Mouse (Mus musculus): ENCODE measurements around the gene Pnma1.

Pnma1 gene

DNA sequence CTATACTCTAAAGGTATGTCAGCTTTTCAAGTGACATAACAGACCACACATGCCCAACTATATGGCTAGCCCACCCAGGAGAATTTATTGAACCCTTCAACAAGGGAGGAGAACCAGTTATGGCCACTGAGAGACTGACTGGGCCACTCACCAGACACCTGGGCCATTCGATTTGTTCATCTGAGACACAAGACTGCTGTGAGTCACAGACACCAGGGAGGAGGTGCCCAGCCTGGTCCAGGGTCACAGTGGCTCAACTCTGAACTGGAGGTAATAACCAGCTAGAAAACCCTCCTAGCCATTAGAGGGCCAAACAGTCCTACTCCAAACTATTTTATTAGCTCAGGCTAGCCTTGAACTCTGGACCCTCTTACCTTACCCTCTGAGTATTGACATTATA, 29.8 kb upstream of the Pnma1 start:
- no peak for DNase-seq

DNA sequence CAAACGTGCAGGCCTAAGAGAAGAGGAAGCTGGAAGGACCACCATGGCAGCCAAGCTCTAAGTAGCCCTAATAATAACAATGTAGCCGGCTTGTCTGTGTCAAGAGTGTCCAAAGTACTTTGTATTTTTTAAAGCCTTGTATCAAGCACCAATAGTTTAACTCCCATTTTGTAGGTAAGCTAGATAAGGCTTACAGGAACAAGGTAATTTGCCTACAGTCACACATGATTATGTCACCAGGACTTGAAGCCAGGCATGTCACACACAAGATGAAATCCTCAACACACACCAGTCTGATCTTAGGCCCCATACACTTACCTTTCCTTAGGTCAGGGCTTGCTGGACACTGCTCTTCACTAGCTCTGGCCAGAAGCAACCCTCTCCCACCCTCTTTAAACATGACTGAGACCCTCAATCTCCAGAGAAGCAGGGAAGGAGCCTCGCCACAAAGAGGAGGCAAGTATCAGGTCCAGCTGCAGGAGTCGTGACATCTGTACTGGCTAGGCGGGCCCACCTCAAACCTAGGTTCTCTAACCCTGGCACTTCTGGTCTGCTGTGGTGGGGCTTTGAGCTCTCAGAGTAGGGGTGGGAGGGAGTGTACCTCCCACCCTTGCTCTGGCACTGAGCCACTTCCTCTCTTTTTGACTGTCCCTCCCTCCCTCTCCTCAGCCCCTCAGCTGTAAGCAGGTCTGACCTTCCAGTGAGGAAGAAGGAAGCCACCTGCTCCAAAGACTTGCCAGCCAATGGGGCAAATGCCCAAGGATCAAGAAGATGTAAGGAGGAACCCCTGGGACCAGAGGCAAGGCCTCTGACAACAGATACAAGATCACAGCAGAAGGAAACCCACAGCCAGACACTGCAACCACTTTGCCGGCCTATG, 28.8 kb upstream of the Pnma1 start:
- no peak for DNase-seq

DNA sequence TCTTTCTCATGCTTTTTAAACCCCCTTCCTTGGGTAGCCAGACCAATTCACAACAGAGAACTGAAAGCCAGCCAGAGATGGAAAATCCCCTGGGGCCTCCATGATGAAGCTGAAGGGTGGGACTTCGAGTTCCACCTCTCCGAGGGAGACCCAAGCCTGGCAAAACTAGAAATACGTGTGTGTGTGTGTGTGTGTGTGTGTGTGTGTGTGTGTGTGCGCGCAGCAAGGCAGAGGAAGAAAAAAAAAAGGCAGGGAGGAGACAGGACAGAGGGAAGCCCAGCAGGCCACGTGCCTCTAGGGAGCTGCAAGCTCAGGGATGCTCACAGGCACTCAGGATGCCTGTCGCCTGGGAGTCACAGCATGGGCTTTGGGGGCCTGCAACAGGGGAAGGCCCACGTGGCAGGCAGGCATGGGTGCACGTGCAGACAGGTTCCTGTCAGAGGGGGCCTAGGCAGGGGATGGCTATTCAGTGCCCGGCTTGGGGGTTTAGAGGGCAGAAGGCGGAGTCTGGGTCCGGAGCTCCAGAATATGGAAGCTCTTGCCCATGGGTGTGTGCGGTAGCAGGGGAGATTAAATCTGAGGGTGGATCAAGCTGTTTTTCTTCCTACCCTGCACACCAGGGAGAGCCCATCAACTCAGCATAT, 28.0 kb upstream of the Pnma1 start:
- no peak for DNase-seq

DNA sequence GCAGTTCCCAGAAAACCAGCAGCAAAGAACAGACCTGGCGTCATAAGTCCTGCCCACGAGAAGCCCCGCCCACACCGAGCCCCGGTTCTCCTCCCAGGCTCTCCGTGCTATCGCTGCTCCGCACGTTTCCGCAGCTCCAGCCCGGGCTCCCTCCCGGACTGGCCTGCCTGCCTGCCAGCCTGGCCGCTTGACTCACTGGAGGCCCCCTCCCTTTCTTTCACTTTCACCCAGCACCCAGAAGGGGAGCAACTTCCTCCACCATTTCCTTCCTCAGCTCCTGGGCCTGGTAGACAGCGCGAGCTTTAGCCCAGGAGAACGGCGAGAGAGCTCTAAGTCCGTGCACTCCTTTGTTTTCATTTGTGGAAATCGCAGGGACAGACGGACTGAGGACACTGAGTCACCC, 27.4 kb upstream of the Pnma1 start:
- peak; percentile 95 to 96 for DNase-seq

DNA sequence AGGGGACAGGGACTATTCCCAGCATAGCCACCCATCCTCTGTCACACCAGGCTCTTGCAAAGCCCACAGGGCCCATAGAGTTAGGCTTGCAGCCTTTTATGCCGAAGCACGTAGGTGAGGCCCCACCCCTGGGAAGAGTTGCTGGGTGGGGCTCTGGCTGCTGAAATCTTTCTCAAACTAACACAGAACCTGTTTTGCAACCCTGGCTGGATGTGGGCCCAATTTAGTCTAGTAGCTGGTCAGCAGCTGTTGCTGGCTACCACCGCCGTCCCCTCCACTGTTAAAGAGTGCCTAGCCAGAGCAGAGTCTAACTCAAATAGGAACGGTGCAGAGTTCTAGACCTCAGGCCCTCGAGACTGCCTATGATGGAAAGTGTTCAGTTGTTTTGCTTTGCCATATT, 26.6 kb upstream of the Pnma1 start:
- peak; percentile 95 to 97 for DNase-seq

DNA sequence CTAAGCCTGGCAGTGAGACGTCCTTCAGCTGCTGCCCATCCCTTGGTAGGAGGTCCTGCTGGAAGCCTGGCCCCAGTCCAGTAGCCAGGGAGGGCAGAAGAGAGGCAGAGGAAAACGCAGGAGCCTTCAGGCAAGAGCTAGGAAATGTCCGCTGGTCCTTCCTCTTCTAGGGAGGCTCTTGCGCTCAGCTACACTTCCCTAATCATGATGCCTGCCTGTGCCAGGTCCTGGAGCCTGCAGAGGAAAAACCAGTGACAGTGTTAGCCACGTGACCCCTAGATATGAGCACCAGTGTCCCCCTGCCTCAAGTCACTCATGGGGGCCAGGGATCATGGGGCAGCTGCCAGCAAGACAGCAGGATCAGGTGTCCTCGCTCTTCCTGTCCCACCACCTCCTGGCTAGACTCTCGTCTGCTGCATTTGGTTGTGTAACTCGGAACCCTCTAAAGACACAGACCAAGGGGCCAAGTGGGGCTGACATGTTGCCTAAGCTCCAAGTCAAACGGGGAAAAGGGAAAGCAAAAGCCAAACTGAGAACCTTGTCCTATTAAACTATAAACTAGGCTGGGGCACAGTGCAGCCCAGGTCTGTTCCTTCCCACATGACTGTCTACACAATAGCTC, 26.0 kb upstream of the Pnma1 start:
- DNase-seq = peak; percentile 66 to 76

DNA sequence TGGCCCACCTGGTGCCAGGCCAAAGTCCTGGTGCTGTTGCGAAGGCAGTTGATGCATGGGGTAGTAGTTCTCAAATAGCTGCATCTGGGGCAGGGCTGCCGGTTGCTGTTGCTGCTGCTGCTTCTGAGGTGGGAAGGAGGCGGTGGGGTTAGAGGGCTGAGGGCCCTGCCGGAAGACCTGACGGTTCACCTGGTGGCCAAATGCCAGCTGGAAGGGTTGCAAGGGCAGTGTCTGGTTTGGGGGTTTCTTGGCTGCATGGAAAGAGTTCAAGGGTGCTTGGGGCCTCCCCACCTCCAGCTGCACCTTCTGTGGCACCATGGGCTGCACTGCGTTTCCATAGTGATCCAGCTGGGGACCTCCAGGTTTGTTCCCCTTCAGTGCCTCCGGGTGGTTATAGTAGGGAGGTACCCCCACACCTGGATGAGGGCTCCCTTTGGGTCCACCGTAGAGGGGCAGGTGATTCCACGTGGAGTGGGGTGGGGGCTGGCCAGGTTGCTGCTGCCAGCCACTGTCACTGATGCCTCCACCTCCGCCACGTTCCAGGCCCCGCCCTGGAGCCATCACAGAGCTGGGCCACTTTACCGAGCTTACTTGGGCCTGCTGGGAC, 25.1 kb upstream of the Pnma1 start:
- no peak for DNase-seq

DNA sequence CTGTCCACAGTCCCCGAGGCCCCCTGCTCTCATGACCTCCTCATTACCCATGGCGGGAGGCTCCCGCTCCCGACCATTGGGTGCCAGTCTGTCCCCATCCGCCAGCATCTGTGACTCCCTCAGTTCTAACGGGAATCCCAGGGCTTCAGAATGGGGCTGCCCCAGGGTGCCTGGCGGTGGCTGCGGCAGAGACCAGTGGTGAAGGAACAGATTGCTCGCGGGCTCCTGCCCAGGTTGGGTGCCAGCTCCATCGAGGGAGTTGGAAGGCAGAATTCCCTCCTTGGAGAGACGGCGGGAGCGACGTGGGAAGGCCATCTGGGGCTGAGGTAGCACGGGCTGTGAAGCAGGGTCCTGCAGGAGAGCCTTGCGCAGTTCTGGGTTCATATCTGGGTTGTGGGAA, 24.6 kb upstream of the Pnma1 start:
- DNase-seq = no peak

DNA sequence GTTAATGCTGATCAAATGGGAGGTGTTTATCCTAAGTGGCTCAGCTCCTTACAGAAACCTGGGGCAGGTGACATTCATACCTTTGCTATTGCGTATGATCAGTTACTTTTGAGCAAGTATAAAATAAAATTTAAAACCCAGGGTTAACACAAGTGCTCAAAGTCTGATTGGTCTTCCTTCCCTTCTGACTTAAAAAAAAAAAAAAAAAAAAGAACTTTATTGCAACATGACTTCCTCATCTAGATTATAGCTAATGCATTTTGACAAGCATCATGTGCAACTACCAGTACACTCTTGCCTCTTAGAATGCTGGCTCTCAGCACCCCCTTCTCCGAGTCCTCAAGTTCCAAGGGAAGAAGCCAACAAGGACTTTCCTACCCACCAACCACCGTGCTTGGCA, 23.9 kb upstream of the Pnma1 start:
- no peak for DNase-seq

DNA sequence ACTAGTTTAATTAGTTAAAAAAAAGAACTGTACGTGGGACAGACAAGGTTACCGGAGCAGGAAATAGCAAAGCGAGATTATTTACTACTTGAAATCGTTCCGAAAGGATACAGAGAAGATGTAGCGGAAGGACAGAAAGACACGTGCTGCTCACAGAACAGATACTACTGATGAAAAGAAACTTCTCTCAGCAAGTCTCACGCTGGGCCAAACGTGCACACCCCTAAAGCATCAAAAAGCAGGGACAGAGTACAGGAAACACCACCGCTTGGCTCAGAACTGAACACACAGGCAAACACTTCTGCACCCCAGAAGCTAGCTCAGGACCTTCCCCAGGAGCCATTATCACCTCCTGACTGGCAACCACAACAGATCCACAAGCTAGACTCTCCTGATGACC, 22.3 kb upstream of the Pnma1 start:
- DNase-seq = no peak

DNA sequence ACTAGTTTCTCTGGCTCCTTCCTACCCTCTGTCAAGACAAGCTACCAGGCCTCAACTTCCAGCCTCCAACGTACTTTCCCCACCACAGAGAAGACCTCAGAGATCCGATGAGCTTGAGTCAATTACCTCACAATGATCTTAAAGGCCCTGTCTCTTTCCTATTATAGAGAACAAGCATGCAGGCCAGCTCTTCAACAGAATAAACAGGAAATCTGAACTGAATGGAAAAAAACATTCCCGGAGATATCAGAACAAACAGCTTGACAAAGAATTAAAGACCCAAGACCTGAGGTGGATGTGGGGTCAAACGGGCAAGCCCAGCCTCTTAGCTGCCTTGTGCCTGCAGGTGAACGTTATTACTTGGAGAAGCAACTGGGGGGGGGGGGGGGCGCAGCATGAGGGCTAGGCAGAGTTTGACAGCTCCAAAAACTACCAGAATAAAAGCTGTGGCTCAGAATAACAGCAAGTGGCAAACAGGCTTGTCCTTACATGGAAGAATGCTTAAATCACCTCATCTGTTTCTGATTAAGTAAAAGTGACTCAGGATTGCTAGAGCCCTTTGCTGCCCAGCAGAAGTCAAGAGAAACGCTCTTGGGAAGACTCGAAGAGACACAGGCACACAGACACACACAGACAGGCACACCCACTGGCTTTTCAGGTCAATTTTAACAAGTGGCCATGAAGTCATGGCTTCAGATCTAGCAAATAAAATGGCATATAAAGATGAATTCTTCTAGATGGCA, 17.5 kb upstream of the Pnma1 start:
- DNase-seq = no peak

DNA sequence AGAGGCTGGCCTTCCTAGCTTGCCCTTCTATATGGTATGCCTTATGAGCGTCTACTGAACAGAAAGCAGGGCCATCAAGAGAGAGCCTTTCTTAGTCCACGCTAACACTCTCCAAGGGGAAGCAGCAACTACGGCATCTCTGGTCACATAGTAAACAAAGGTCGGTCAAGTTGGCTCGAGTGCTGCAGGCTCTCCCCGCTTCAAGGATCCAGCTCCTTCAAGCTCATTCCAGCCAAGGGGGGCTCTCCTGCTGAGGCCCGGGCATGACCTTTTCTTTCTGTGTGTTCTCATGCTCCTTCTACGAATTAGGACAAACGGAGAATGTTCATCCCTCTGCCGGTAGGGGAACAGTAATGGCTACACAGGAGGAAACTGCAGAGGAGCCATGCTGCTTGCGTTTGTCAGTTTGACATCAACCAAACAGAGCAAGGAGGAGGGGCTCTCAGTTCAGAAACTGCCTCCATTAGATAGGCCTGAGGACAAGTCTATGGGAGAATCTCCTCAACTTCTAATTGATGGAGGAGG, 15.4 kb upstream of the Pnma1 start:
- no peak for DNase-seq

DNA sequence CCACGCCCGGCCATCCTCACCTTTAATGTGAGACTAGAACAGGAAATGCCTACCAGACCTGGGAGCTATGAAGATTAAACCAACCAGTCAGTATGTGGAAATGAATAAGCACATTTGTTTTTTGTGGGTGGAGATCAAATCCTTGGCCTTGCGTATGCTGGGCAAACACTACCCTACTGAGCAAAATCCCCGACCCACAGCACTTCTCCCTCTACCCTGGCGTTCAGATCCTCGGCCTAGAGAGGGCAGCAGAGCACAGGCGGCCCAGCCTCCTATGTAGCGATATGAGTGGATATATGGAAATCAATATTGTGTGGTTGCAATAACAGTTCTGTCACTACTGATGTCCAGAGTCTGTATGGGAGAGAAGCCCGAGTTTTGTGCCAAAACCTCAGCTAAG, 14.8 kb upstream of the Pnma1 start:
- DNase-seq = peak; percentile 66 to 72

DNA sequence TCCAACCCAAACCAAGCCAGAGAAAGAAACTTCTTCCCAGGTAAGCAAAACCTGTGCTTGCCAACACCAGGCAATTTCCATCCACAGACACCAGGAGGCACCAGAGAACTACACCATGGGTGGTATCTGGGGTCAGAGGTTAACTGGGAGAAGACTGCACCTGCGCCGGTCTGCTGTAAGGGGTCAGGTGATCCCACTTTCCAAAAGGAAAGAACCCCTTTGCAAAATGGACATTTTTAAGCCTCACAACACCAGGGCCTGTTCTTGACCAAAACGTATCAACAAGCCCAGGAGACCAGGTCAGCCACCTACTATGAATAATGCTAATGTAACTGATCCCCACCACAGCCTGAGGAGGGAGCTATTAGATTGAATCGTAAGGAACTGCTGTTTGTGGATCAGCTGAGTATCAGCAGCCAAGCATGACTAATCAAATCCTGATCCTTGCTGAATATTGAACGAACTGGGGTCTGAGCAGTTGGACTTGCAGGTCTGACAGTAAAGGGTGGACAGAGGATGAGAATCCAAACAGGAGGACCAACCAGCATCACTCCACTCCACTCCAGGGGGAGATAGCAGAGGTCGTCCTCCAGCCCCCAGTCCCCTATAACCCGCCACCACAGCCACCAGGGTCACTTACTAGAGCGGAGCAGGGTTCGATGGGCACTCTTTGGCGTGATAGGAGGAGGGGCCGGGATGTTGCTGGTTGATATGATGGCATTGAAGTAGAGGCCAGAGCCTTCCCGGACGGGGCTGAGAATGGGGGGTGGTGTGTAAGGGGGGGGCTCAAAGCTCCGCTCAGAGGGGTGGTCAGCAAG, 13.5 kb upstream of the Pnma1 start:
- no peak for DNase-seq

DNA sequence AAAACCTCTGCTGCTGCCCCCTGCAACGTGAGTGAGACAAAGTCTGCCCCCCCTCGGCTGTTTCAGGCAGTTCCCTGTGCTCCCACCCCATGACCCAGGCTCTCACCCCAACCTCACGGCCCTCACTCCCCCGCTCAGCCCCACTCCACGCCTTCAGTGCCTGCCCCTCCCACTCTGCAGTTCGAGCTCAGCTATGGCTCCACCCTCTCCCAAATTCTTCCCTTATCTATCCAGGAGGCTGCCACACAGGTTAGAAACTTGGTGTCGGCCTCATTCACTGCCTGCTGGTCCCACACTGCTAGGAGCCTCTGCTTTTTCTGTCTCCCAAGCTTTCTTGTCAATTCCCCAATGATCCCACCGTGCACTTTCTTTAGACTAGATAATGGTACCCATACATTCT, 12.8 kb upstream of the Pnma1 start:
- peak in 1 of 2 experiments; percentile 48 for DNase-seq

DNA sequence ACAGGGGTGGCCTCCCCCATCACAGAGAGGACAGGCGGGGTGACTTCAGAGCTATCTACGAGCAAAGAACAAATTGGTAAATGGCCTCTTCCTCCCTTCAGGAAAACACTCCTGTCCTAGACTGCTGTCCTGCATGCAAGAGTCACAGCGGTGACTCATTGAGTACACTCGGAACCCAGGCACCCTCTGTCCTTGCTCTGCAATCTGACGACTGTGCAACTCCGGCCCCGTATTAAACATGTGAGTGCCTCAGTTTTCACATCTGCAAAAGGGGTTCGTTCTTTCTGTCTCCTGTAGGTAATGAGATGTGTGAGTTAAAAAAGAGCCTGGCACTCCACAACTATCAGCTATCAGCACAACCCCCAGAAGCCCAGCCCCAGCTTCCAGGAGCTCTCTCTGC, 12.2 kb upstream of the Pnma1 start:
- DNase-seq = no peak

DNA sequence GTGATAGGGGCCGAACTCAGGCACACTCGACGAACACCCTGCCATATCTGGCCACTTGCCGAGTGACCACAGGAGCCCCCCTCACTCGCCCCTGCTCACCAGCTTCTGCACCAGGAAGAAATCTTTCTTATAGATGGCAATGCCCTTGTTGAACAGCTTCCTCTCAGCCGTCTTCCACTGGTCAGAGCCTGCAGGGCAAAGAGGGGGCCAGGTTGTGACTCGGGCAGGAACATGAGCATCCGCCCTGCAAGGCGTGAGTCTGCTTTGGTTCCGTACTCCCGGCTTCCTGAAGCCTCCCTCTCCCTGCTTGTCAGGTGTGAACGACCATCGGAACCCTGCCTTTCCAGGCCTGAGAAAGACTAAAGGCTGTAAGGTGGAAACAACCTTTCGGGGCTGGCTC, 9.9 kb upstream of the Pnma1 start:
- DNase-seq = no peak

DNA sequence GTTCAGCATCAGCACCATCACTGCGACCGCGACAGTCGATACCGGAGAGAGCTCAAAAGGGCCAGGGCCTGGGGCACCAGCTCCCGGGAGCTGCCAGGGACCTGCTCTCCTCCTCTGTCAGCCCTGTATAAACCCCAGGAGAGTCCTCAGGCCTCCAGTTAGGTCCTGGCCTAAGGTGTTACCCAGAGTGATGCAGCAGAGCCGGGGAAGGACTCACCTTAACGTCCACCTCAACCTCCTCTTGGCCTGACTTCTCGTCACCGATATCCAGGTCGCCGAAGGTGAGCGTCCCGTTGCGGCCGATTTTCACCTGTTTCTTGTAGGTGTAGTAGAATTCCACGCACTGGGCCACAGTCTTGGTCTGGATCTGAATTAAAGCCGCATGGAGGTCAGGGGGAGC, 7.9 kb upstream of the Pnma1 start:
- DNase-seq = no peak

DNA sequence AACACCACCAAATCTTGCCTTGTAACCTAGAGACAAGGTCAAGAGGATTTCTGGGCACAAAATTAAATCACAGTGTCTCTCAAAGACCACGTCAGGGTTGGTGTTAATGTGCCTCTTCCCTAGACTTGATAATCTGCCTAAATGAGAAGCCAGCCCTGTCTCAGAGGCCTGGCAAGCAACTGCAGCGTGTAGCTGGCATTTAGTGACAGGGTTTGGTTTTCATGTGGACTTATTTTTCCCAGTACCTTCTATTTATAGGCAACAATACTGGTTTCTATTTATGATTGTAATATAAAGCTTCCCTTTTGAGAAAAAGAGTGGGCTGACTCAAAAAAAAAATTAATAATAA, 7.2 kb upstream of the Pnma1 start:
- no peak for DNase-seq

DNA sequence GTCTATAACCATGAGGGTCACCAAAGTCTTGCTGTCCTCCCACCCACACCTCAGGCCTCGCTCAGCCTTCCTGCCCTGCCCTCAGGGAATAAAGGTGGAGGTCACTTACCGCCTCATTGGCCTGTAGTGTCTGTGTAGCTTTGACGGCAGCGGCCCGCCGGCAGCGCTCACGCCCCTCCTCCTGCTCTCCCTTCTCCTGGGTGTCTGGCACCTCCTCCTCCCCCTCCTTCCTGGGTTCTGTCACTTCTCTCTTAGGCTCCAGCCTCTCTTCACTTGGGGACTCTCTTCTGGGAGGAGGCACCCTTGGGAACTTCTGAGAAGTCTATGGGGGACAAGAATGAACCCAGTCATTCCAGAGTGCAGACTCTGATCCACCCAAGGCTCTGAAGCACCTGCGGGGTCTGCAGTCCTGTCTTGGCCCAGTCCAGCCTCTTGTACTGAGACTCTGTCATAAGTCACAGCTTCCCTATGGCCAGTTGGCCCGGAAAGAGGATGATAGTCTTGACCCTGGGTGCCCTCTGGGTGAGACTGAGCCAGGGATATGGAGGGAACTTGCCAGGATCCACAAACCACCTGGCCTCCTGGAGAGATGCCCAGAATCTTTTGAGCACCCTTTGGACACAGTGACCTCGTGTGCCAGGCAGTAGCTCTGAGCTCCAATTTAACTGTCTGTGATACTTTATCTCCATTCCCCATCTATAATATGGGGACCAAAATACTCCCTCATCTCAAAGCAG, 6.7 kb upstream of the Pnma1 start:
- peak; percentile 76 to 86 for DNase-seq

DNA sequence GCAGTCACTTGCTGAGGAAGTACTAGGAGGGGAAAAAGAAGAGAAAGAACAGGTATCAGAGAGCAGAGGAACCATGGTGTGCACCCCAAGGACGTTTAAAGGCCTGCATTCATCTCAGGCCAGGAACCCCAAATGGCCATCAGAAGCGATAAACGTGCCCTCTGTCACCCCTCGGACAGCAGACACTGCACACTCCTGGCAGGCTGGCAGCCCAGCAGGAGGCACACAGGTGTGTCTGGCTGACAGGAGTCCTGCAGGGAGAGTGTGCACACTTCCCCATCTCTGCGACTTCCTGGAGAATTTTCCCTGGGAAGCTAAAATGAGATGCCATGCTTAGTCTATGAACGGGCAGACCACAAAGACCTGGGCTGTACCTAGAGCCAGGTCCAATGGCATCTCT, 5.1 kb upstream of the Pnma1 start:
- no peak for DNase-seq
